Mouse (Mus musculus) B cell, adult 67 days (primary cell): ENCODE measurements around the gene Olfr802. TPM values are rescaled to one million over a fixed set of nuclear protein-coding genes. Genes with fewer than 3 reads are reported as not detected.

Experiments used
- total RNA-seq, 2 experiments: library from RNA; stranded (reverse); gene quantifications; 4 replicates each; pipeline ENCODE4 v1.2.4; 2023

Olfr802 gene
- not detected for total RNA-seq

GRCm38 (mm10) chr10:129688069-129688468, at the start of gene Olfr802:
Gene Olfr802 (minus strand): TSS chr10:129688169.

DNA sequence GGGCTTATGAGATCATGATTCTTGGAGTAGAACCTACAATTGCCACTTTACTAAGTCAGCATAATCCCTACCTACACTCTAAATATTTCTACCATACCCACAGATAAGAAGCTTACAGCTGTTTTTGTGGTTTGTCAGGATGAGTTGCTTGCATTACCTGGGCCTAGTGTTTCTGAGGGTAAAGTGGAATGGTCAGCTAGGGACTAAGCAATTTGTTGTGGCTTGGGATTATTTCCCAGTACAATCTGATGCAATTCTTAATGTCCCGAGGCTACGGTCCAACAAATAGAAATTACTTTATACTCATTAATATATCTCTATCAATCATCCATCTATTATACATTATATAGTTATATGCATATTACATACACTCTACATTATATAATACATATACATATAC, 41.3 kb upstream of the Olfr802 start, which contains the start of gene Olfr805:
Gene Olfr805 (minus strand): TSS at position 101 of the 400 bp plus-strand sequence.

GRCm38 (mm10) chr10:129702910-129703309, 14.9 kb upstream of the Olfr802 start, which contains the start of gene Olfr804:
Gene Olfr804 (plus strand): TSS chr10:129703210.

GRCm38 (mm10) chr10:129694186-129694585, 6.2 kb upstream of the Olfr802 start, which contains the start of gene Olfr803:
Gene Olfr803 (minus strand): TSS chr10:129694286.

DNA sequence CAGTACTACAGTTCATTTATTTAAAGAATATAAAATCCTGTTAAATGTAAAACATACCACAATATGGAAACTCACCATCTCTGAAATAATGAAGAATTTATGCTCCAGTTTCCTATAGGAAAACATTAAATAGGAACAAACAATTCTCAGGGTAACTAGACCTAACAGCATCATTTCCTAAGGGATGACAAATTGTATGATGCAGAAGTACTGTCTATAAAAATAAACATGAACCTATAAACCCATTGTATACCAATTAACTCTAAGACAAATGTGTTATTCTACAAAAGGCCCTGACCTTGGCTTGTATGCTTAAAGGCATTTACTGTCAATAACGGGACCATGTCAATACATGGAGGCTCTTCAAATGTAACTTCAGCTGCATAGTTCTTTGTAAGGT, 14.2 kb downstream of the Olfr802 start, which contains the start of gene Olfr801:
Gene Olfr801 (minus strand): TSS at position 101 of the 400 bp plus-strand sequence.

GRCm38 (mm10) chr10:129657394-129657793, 30.6 kb downstream of the Olfr802 start, which contains the start of gene Olfr800:
Gene Olfr800 (plus strand): TSS chr10:129657694.

DNA sequence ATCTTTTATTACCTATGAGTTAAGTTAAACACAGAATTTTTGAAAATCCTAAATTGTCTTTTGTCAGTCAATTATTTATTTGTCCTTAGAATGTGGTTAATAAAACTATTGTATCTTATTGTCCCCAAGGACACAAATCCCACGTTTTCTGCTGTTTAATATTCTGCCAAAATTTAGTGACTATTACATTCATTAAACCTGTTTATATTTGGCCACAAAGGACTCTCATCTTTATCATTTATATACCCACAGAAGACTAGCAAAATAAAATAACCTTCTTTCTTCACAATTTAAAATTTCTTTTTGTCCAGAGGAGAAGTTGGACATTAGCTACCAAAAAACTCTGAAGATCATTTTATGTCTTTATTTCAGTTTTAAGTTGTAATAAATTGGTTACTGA, 50.8 kb downstream of the Olfr802 start, which contains the start of gene Olfr799:
Gene Olfr799 (plus strand): TSS at position 301 of the 400 bp plus-strand sequence.

DNA sequence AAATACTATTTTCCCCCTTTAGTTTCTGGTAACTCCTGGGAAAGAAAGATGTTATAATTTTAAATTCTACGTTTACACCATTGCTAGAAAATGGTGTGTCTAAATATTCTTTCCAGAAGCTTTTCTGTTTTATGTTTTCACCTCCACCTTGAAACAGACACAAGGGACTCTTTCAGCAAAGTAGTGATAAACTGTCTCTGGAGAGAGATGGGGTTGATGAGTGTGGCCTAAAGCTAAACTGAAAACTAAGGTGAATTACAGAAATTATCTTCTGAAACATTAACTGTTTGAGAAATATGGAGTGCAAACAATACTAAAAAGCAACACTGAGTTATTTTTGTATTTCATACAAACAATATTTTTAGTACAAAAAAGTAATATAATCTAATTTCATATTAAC, 60.1 kb downstream of the Olfr802 start, which contains the start of gene Olfr798:
Gene Olfr798 (minus strand): TSS at position 101 of the 400 bp plus-strand sequence.

Other genes starting within 250 kb of the Olfr802 start
- gene Olfr787, start 226.3 kb downstream of the Olfr802 start, total RNA-seq, result not detected
- not detected for gene Olfr788, start 217.2 kb downstream of the Olfr802 start, total RNA-seq
- gene Olfr789, start 203.4 kb downstream of the Olfr802 start, total RNA-seq, result not detected
- not detected for gene Olfr790, start 189.7 kb downstream of the Olfr802 start, total RNA-seq
- gene Olfr791, start 166.4 kb downstream of the Olfr802 start, total RNA-seq, result not detected
- gene Olfr792, start 149.0 kb downstream of the Olfr802 start, total RNA-seq, result not detected
- gene Olfr794, start 120.5 kb downstream of the Olfr802 start, total RNA-seq, result not detected
- gene Olfr796, start 75.6 kb downstream of the Olfr802 start, total RNA-seq, result not detected
- gene Olfr798, start 60.2 kb downstream of the Olfr802 start, total RNA-seq, result not detected
- not detected for gene Olfr799, start 50.7 kb downstream of the Olfr802 start, total RNA-seq
- gene Olfr800, start 30.5 kb downstream of the Olfr802 start, total RNA-seq, result not detected
- gene Olfr801, start 14.3 kb downstream of the Olfr802 start, total RNA-seq, result not detected
- gene Olfr803, start 6.1 kb upstream of the Olfr802 start, total RNA-seq, result not detected
- gene Olfr804, start 15.0 kb upstream of the Olfr802 start, total RNA-seq, result not detected
- gene Olfr805, start 41.2 kb upstream of the Olfr802 start, total RNA-seq, result not detected
- gene Olfr806, start 53.8 kb upstream of the Olfr802 start, total RNA-seq, result not detected
- gene Olfr807, start 69.6 kb upstream of the Olfr802 start, total RNA-seq, result not detected
- not detected for gene Olfr808, start 77.3 kb upstream of the Olfr802 start, total RNA-seq
- gene Olfr809, start 86.5 kb upstream of the Olfr802 start, total RNA-seq, result not detected
- gene Olfr810, start 106.7 kb upstream of the Olfr802 start, total RNA-seq, result not detected
- not detected for gene Olfr811, start 116.2 kb upstream of the Olfr802 start, total RNA-seq
- gene Olfr812, start 157.9 kb upstream of the Olfr802 start, total RNA-seq, result not detected
- not detected for gene Olfr813, start 167.2 kb upstream of the Olfr802 start, total RNA-seq
- not detected for gene Olfr814, start 191.7 kb upstream of the Olfr802 start, total RNA-seq
- gene Olfr815, start 217.7 kb upstream of the Olfr802 start, total RNA-seq, result not detected
- gene Olfr816, start 227.4 kb upstream of the Olfr802 start, total RNA-seq, result not detected